In the genomic region with DNA sequence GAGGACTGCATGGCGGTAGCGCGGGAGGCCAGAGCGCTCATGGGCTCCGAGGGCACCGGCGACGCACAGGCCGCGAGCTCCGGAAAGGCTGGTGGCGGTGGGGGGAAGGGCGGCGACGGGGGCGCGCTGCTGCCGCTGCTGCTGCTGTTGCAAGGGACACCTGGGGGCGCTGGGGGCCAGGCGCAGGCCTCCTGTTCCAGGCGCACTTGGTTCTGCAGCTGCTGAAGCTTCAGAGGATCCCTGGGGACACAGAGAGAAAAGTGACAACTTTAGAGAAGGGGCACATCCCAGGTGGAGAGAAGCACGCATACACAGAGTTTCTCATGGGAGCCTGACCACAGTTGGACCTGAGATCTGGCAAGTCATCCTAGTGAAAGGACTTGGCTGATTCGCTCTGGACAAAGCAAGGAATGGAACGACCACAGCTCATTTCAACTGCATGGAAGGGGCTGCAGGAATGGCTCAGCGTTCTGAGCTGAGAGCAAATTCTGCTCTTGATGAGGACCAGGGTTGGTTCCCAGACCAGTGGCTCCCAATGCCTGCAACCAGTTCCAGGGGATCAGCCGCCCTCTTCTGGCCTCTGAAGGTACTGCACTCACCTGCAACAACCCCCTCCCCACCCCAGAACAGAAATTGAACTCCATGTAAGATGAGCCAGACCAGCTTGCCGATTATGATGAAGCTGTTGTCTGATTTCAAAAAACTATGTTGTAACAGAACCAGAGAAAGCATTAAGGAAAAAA, we compare ENCODE assay signal across 8 mouse cellular contexts.
DNase-seq lines count a peak whose midpoint lies in the region; ATAC-seq lines count a peak whose summit lies in the region.

No protein-coding gene starts in this region.

- H3K36me3 ChIP-seq in embryonic facial prominence, embryonic 12.5 days, result peaks cover 44% of the 10 kb centered on the region

- H3K4me2 ChIP-seq in embryonic facial prominence, embryonic 12.5 days (replicated peaks), result peak overlapping the region; percentile 9; the same call in 1 of the 2 replicates

- H3K4me3 ChIP-seq in embryonic facial prominence, embryonic 12.5 days, result no peak overlapping the region

- peaks cover 12% of the 10 kb centered on the region for H3K4me1 ChIP-seq in embryonic facial prominence, embryonic 12.5 days

- H3K27me3 ChIP-seq in embryonic facial prominence, embryonic 12.5 days, result no peaks in the 10 kb centered on the region

- ATAC-seq in embryonic facial prominence, embryonic 12.5 days (ENCODE audit: insufficient number of reproducible peaks, insufficient read depth, low FRiP score, low TSS enrichment), result no peak

- H3K27ac ChIP-seq in embryonic facial prominence, embryonic 12.5 days, result no peak overlapping the region

- peaks cover 14% of the 10 kb centered on the region for H3K9me3 ChIP-seq in embryonic facial prominence, embryonic 12.5 days

- no peak overlapping the region for H3K9ac ChIP-seq in embryonic facial prominence, embryonic 12.5 days

- DNase-seq in embryo, embryonic 10 days (ENCODE audit: low spot score), result peak; percentile 47
- DNase-seq in embryo, embryonic 10.5 days (ENCODE audit: low spot score), result no peak
- DNase-seq in 416B (ENCODE audit: low read depth), result peak; percentile 15
- DNase-seq in lung, postnatal 14 days, result peak; percentile 45
- DNase-seq in urinary bladder, postnatal 14 days (ENCODE audit: low spot score), result no peak
- DNase-seq in ovary, adult 18-20 months (ENCODE audit: low spot score), result no peak
- no peak for DNase-seq in MN1 (ENCODE audit: low spot score)

- WGBS in embryonic facial prominence, embryonic 12.5 days, result 31% methylated on average over 27 of the region's 27 CpGs

Comparison
In these comparisons a context has a peak if more than half of its experiments do, and no peak if none do; other contexts are left out.
1. DNase-seq: peak in embryo, embryonic 10 days (single experiment), 416B (single experiment) and lung, postnatal 14 days (single experiment); none in embryo, embryonic 10.5 days (single experiment), urinary bladder, postnatal 14 days (single experiment), ovary, adult 18-20 months (single experiment) and MN1 (single experiment).